In genomic region chr4:134516981-134517380, GRCm38 (mm10) we compare ENCODE assay signal across 8 mouse cellular contexts. TPM values are rescaled to one million over a fixed set of nuclear protein-coding genes. Genes with fewer than 3 reads are reported as not detected.
DNase-seq lines count a peak whose midpoint lies in the region; ATAC-seq lines count a peak whose summit lies in the region.

No protein-coding gene starts in this region.

- WGBS in forebrain, embryonic 16.5 days, result 79% methylated on average over 8 of the region's 8 CpGs
- 92% methylated on average over 8 of the region's 8 CpGs for WGBS in forebrain, embryonic 12.5 days
- WGBS in midbrain, embryonic 16.5 days, result 82% methylated on average over 8 of the region's 8 CpGs
- WGBS in midbrain, embryonic 14.5 days, result 84% methylated on average over 8 of the region's 8 CpGs
- 28% methylated on average over 8 of the region's 8 CpGs for WGBS in heart, embryonic 11.5 days (ENCODE audit: insufficient replicate concordance)

- no peak overlapping the region for H3K9ac ChIP-seq in forebrain, embryonic 16.5 days (replicated peaks; ENCODE audit: low read depth, low read length)
- H3K9ac ChIP-seq in forebrain, embryonic 12.5 days, result no peak overlapping the region
- H3K9ac ChIP-seq in midbrain, embryonic 16.5 days (ENCODE audit: low read depth, low read length), result no peak overlapping the region
- no peak overlapping the region for H3K9ac ChIP-seq in midbrain, embryonic 14.5 days (replicated peaks; ENCODE audit: low read length)
- peak overlapping the region; percentile 64 for H3K9ac ChIP-seq in heart, embryonic 11.5 days (ENCODE audit: low read depth, low read length)

- H3K4me1 ChIP-seq in forebrain, embryonic 16.5 days (replicated peaks; ENCODE audit: control insufficient read depth, insufficient read depth, low read length), result peaks cover 4% of the 10 kb centered on the region
- peaks cover 15% of the 10 kb centered on the region for H3K4me1 ChIP-seq in forebrain, embryonic 12.5 days
- H3K4me1 ChIP-seq in midbrain, embryonic 16.5 days (ENCODE audit: control insufficient read depth, insufficient read depth, low read length), result no peaks in the 10 kb centered on the region
- H3K4me1 ChIP-seq in midbrain, embryonic 14.5 days (ENCODE audit: control insufficient read depth, insufficient read depth, low read length), result no peaks in the 10 kb centered on the region
- peaks cover 37% of the 10 kb centered on the region for H3K4me1 ChIP-seq in heart, embryonic 11.5 days (ENCODE audit: control insufficient read depth, insufficient read depth, low read length)

- H3K4me2 ChIP-seq in forebrain, embryonic 16.5 days (ENCODE audit: low read length), result no peak overlapping the region
- no peak overlapping the region for H3K4me2 ChIP-seq in forebrain, embryonic 12.5 days
- no peak overlapping the region for H3K4me2 ChIP-seq in midbrain, embryonic 16.5 days (ENCODE audit: low read length)
- no peak overlapping the region for H3K4me2 ChIP-seq in midbrain, embryonic 14.5 days (ENCODE audit: low read length)
- peak overlapping the region; percentile 55 for H3K4me2 ChIP-seq in heart, embryonic 11.5 days

- H3K27me3 ChIP-seq in forebrain, embryonic 16.5 days (replicated peaks; ENCODE audit: control insufficient read depth, insufficient read depth, low read length), result no peaks in the 10 kb centered on the region
- H3K27me3 ChIP-seq in forebrain, embryonic 12.5 days, result no peaks in the 10 kb centered on the region
- H3K27me3 ChIP-seq in midbrain, embryonic 16.5 days (ENCODE audit: control insufficient read depth, insufficient read depth, low read depth, low read length), result no peaks in the 10 kb centered on the region
- H3K27me3 ChIP-seq in midbrain, embryonic 14.5 days (ENCODE audit: control insufficient read depth, insufficient read depth, low read length), result no peaks in the 10 kb centered on the region
- no peaks in the 10 kb centered on the region for H3K27me3 ChIP-seq in heart, embryonic 11.5 days (ENCODE audit: control insufficient read depth, insufficient read depth, low read length)

- no peaks in the 10 kb centered on the region for H3K9me3 ChIP-seq in forebrain, embryonic 16.5 days (ENCODE audit: control insufficient read depth, low read length)
- H3K9me3 ChIP-seq in forebrain, embryonic 12.5 days, result no peaks in the 10 kb centered on the region
- H3K9me3 ChIP-seq in midbrain, embryonic 16.5 days (replicated peaks; ENCODE audit: control insufficient read depth, low read length, poor library complexity, severe bottlenecking), result no peaks in the 10 kb centered on the region
- H3K9me3 ChIP-seq in midbrain, embryonic 14.5 days (ENCODE audit: control insufficient read depth, low read length), result no peaks in the 10 kb centered on the region
- no peaks in the 10 kb centered on the region for H3K9me3 ChIP-seq in heart, embryonic 11.5 days (replicated peaks; ENCODE audit: control insufficient read depth, low read length)

- ATAC-seq in forebrain, embryonic 16.5 days, result no peak
- ATAC-seq in forebrain, embryonic 12.5 days (ENCODE audit: low FRiP score), result no peak
- ATAC-seq in midbrain, embryonic 16.5 days, result no peak
- ATAC-seq in midbrain, embryonic 14.5 days (ENCODE audit: low FRiP score, low TSS enrichment), result no peak
- peak; percentile 44; the same call in 1 of the 2 replicates for ATAC-seq in heart, embryonic 11.5 days (replicated peaks; ENCODE audit: insufficient number of reproducible peaks, low FRiP score, low TSS enrichment)

- H3K36me3 ChIP-seq in forebrain, embryonic 16.5 days (ENCODE audit: control insufficient read depth, insufficient read depth), result no peaks in the 10 kb centered on the region
- peaks cover 15% of the 10 kb centered on the region for H3K36me3 ChIP-seq in forebrain, embryonic 12.5 days (replicated peaks)
- no peaks in the 10 kb centered on the region for H3K36me3 ChIP-seq in midbrain, embryonic 16.5 days (ENCODE audit: control insufficient read depth, insufficient read depth, low read length)
- no peaks in the 10 kb centered on the region for H3K36me3 ChIP-seq in midbrain, embryonic 14.5 days (ENCODE audit: control insufficient read depth, insufficient read depth, low read length)
- H3K36me3 ChIP-seq in heart, embryonic 11.5 days (ENCODE audit: control insufficient read depth, insufficient read depth, low read length), result 0 out of 2 replicates have a peak, but pooled peaks cover 5% of the 10 kb centered on the region

- H3K4me3 ChIP-seq in forebrain, embryonic 16.5 days (replicated peaks; ENCODE audit: low read length), result no peak overlapping the region
- no peak overlapping the region for H3K4me3 ChIP-seq in forebrain, embryonic 12.5 days (replicated peaks)
- no peak overlapping the region for H3K4me3 ChIP-seq in midbrain, embryonic 16.5 days (ENCODE audit: low read depth, low read length)
- no peak overlapping the region for H3K4me3 ChIP-seq in midbrain, embryonic 14.5 days (replicated peaks; ENCODE audit: low read depth, low read length)
- 0 out of 2 replicates have a peak overlapping the region, but pooled peaks have one; percentile 3 for H3K4me3 ChIP-seq in heart, embryonic 11.5 days (ENCODE audit: low read depth, low read length)

- no peak for DNase-seq in midbrain, embryonic 14.5 days
- DNase-seq in skeletal muscle tissue, adult 2 months (ENCODE audit: low read depth, low spot score), result peak; percentile 64
- no peak for DNase-seq in retina, postnatal 1 day
- DNase-seq in lung, postnatal 25 days (ENCODE audit: low spot score), result no peak

- H3K27ac ChIP-seq in forebrain, embryonic 16.5 days (ENCODE audit: low read length), result peak overlapping the region; percentile 37
- no peak overlapping the region for H3K27ac ChIP-seq in forebrain, embryonic 12.5 days
- peak overlapping the region; percentile 33; the same call in 1 of the 2 replicates for H3K27ac ChIP-seq in midbrain, embryonic 16.5 days (ENCODE audit: low read length)
- H3K27ac ChIP-seq in midbrain, embryonic 14.5 days (replicated peaks; ENCODE audit: low read depth, low read length), result no peak overlapping the region
- peak overlapping the region; percentile 98 for H3K27ac ChIP-seq in heart, embryonic 11.5 days (ENCODE audit: low read depth, low read length)

RNA-seq across cellular contexts. Expression of gene Aunip, which starts 6.2 kb away (rescaled TPM):
- polyA plus RNA-seq in forebrain, embryonic 16.5 days (2015; fragmentation: Nextera tagmentation; extraction: Ambion mirVana), result 4.2 and 4.4 TPM in 2 replicates
- polyA plus RNA-seq in forebrain, embryonic 12.5 days (2016; fragmentation: Nextera tagmentation; extraction: Ambion mirVana), result 14.1 and 15.4 TPM in 2 replicates
- polyA plus RNA-seq in midbrain, embryonic 16.5 days (2015; fragmentation: Nextera tagmentation; extraction: Ambion mirVana), result 1.3 and 1.7 TPM in 2 replicates
- polyA plus RNA-seq in midbrain, embryonic 14.5 days (2014; fragmentation: Nextera tagmentation; extraction: Ambion mirVana), result 0.78 and 1.6 TPM in 2 replicates
- 5.6 and 6.6 TPM in 2 replicates for polyA plus RNA-seq in heart, embryonic 11.5 days (2014; fragmentation: Nextera tagmentation; extraction: Ambion mirVana)

RNA-seq across cellular contexts. Expression of gene Mtfr1l, which starts 18.2 kb away (rescaled TPM):
- 166 and 180 TPM in 2 replicates for polyA plus RNA-seq in forebrain, embryonic 16.5 days (2015; fragmentation: Nextera tagmentation; extraction: Ambion mirVana)
- polyA plus RNA-seq in forebrain, embryonic 12.5 days (2016; fragmentation: Nextera tagmentation; extraction: Ambion mirVana), result 125 and 129 TPM in 2 replicates
- 169 and 175 TPM in 2 replicates for polyA plus RNA-seq in midbrain, embryonic 16.5 days (2015; fragmentation: Nextera tagmentation; extraction: Ambion mirVana)
- polyA plus RNA-seq in midbrain, embryonic 14.5 days (2014; fragmentation: Nextera tagmentation; extraction: Ambion mirVana), result 181 and 185 TPM in 2 replicates
- 167 and 177 TPM in 2 replicates for polyA plus RNA-seq in heart, embryonic 11.5 days (2014; fragmentation: Nextera tagmentation; extraction: Ambion mirVana)

RNA-seq across cellular contexts. Expression of gene Paqr7, which starts 20.5 kb away (rescaled TPM):
- 14.4 and 14.7 TPM in 2 replicates for polyA plus RNA-seq in forebrain, embryonic 16.5 days (2015; fragmentation: Nextera tagmentation; extraction: Ambion mirVana)
- 3.8 and 4.9 TPM in 2 replicates for polyA plus RNA-seq in forebrain, embryonic 12.5 days (2016; fragmentation: Nextera tagmentation; extraction: Ambion mirVana)
- 27.2 and 36.2 TPM in 2 replicates for polyA plus RNA-seq in midbrain, embryonic 16.5 days (2015; fragmentation: Nextera tagmentation; extraction: Ambion mirVana)
- 6.6 and 14.3 TPM in 2 replicates for polyA plus RNA-seq in midbrain, embryonic 14.5 days (2014; fragmentation: Nextera tagmentation; extraction: Ambion mirVana)
- 4.2 and 4.8 TPM in 2 replicates for polyA plus RNA-seq in heart, embryonic 11.5 days (2014; fragmentation: Nextera tagmentation; extraction: Ambion mirVana)

RNA-seq across cellular contexts. Expression of gene Selenon, which starts 35.0 kb away (rescaled TPM):
- 7.9 and 8.1 TPM in 2 replicates for polyA plus RNA-seq in forebrain, embryonic 16.5 days (2015; fragmentation: Nextera tagmentation; extraction: Ambion mirVana)
- polyA plus RNA-seq in forebrain, embryonic 12.5 days (2016; fragmentation: Nextera tagmentation; extraction: Ambion mirVana), result 9.3 and 14.8 TPM in 2 replicates
- 6.7 and 9.2 TPM in 2 replicates for polyA plus RNA-seq in midbrain, embryonic 16.5 days (2015; fragmentation: Nextera tagmentation; extraction: Ambion mirVana)
- polyA plus RNA-seq in midbrain, embryonic 14.5 days (2014; fragmentation: Nextera tagmentation; extraction: Ambion mirVana), result 14.2 and 15.9 TPM in 2 replicates
- 22.4 and 25.3 TPM in 2 replicates for polyA plus RNA-seq in heart, embryonic 11.5 days (2014; fragmentation: Nextera tagmentation; extraction: Ambion mirVana)

RNA-seq across cellular contexts. Expression of gene Stmn1, which starts 48.9 kb away (rescaled TPM):
- 7,901 and 8,250 TPM in 2 replicates for polyA plus RNA-seq in forebrain, embryonic 16.5 days (2015; fragmentation: Nextera tagmentation; extraction: Ambion mirVana)
- 4,517 and 4,745 TPM in 2 replicates for polyA plus RNA-seq in forebrain, embryonic 12.5 days (2016; fragmentation: Nextera tagmentation; extraction: Ambion mirVana)
- polyA plus RNA-seq in midbrain, embryonic 16.5 days (2015; fragmentation: Nextera tagmentation; extraction: Ambion mirVana), result 7,758 and 8,549 TPM in 2 replicates
- polyA plus RNA-seq in midbrain, embryonic 14.5 days (2014; fragmentation: Nextera tagmentation; extraction: Ambion mirVana), result 6,974 and 7,359 TPM in 2 replicates
- 962 and 991 TPM in 2 replicates for polyA plus RNA-seq in heart, embryonic 11.5 days (2014; fragmentation: Nextera tagmentation; extraction: Ambion mirVana)

Comparison
In these comparisons a context has a peak if more than half of its experiments do, and no peak if none do; other contexts are left out.
1. H3K27ac ChIP-seq: peak in forebrain, embryonic 16.5 days (single experiment), midbrain, embryonic 16.5 days (single experiment) and heart, embryonic 11.5 days (single experiment); none in forebrain, embryonic 12.5 days (single experiment) and midbrain, embryonic 14.5 days (single experiment).